Mouse (Mus musculus) gonadal fat pad, adult 2 months (tissue): ENCODE measurements around the gene Hs3st6. TPM values are rescaled to one million over a fixed set of nuclear protein-coding genes. Genes with fewer than 3 reads are reported as not detected.

Experiments
- DNase-seq: peaks from one replicate; pipeline ENCODE4 v3.0.0-alpha.2; 2012; ENCODE audit warnings: low read depth
- polyA plus RNA-seq: library from polyadenylated mRNA; depleted of rRNA; stranded (reverse); fragments of >200 nt; gene quantifications from 2 replicates; pipeline ENCODE4 v1.2.3, GENCODE M21; 2012

Hs3st6 gene
- polyA plus RNA-seq, 1 experiment = 26.1 TPM

DNA sequence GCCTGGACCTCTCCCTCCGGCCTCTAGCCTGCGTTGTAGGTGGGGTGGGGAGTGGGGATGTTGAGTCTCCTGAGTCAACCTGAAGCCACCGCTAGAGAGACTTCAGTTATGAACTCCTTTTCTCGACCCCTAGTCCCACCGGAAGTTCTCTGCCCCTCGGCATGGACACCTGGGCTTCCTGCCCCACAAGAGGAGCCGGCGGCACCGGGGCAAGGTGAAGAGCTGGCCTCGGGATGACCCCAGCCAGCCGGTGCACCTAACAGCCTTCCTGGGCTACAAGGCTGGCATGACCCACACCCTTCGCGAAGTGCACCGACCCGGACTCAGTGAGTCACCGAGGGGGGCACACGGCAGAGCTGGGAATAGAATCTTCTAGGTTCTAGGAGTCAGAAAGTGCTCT is 24.6 kb upstream of the Hs3st6 start:
- DNase-seq = no peak

DNA sequence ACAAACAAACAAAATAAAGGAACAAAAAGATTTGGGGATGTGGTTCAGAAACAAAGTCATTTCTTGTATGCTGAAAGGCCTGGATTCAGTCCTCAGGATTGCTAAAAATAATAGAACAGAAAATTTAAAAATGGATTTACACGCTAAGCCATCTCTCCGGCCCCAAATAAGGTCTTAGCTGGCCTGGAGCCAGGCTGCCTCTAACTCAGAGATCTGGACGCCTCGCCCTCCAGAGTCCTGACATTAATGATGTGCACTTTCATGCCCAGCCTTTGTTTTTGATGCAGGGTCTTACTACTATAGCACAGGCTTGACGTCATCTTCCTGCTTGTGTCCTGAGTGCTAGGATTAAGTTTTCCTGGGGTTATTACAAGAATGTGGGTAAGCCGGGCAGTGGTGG is 23.7 kb upstream of the Hs3st6 start:
- no peak for DNase-seq

DNA sequence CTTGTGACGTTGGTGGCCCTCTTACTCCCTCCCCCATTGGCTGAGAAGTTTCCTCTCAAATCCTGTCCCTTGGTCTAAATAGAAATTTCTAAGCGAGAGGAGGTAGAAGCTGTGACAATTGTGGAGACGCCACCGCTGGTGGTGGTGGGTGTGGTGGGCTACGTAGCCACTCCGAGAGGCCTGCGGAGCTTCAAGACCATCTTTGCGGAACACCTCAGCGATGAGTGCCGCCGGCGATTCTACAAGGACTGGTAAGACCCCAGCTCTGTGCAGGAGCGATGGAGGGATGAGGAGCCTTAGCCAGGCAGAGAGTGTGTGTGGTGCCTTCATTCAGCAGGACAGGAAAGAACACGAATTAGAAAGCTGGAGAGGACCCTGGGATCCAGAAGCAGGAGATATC is 22.0 kb upstream of the Hs3st6 start:
- no peak for DNase-seq

DNA sequence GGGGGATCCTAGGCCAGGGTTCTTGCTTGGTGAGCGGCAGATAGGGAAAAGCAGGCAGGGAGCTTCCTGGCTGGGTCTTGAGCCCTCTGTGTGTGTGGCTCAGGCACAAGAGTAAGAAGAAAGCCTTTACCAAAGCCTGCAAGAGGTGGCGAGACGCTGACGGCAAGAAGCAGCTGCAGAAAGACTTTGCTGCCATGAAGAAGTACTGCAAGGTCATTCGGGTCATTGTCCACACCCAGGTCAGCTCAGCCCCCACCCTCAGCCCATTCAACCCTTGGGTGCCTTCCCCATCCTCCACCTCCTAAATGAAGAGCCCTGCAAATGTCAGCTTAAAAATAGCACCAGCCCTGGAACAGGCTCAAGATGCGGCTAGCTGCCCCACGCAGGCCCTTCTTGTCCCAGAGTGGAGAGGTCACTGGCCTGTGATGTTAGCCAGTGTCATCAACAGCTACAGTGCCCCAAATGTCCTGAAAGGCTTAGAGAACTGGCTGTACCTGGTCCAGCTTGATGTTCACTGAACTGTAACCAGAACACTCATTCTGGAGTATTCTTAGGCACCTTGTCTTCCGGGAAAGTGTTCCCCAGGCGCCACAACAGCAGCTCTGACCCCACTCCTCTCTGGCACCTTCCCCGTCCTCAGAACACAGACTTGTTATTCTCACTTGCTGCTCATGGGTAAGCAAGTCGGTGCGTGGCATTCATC is 20.4 kb upstream of the Hs3st6 start:
- no peak for DNase-seq

DNA sequence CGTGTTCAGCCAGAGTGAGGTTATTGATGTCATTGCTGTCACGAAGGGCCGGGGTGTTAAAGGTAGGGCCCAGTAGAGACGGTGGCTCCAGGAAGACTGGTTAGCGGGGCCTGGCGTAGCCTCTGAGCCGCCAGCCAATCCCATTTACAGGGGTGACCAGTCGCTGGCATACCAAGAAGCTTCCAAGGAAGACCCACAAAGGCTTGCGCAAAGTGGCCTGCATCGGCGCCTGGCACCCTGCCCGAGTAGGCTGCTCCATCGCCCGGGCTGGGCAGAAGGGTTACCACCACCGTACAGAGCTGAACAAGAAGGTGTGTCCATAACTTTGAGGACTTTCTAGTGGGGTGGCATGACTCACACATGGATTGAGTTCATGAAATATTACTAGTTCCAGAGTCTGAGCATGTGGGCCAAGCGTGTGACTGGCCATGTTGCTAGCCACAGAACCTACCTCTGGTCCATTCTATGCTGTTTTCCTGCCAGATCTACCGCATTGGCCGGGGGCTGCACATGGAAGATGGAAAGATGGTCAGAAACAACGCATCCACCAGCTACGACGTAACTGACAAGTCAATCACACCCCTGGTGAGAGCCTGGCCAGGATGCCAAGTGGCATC is 19.2 kb upstream of the Hs3st6 start:
- DNase-seq = no peak

DNA sequence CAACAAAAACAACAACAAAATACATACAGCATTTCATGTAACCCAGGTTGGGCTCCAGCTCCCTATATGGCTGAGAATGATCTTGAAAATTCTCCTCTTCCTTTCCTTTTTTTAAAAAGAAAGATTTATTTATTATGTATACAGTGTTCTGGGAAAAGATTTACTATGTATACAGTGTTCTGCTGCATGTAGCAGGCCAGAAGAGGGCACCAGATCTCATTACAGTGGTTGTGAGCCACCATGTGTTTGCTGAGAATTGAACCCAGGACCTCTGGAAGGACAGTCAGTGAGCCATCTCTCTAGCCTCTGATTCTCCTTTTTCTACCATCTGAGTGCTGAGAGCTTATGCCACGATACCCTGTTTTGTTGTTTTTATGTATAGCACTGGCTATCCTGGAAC is 18.3 kb upstream of the Hs3st6 start:
- DNase-seq = no peak

DNA sequence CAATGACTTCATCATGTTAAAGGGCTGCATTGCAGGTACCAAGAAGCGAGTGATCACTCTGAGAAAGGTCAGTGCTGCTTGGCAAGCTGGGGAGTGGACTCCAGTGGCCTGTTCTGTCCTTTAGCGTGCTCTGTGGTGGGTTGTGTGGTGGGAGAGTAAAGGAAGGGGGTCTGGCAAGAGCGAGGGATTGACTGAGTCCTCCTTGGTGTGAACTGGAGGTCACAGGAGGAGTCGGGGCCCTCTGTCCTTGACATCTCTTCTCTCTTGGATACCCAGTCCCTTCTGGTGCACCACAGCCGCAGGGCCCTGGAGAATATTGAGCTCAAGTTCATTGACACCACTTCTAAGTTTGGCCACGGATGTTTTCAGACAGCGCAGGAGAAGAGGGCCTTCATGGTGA is 17.3 kb upstream of the Hs3st6 start:
- no peak for DNase-seq

DNA sequence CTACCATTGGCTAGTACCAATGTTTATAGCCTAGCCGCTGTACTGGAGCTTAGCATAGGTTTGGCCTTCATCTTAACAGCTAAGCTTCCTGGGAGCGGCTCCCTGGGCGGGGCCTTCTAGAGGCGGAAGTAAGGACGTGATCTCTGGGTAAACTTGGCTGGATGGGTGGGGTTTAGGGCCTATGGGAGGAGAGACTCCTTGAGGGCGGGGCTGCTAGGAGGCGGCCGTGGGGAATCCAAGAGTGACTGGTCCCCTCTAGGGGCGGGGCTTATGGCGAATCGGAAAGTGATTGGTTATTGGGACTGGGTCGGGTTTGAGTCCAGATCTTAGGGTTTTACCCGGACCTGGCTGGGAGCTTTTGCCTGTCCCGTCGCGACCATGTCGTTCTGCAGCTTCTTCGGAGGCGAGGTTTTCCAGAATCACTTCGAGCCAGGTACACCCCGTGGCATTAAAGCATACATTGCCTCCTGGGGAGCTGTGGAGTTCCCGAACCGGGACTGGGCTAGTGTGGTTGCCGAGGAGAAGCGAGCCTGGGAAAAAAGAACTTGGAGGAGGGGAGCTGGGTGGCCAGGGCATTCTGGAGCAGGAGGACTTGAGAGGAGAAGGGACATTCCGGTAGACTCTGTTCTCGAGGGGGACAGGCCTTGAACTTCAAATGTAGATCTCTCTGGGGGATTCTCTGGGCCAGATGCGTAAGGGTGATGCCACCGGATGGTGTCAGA is 16.3 kb upstream of the Hs3st6 start, which contains the start of gene Msrb1:
Msrb1 (plus strand) TSS at position 313 of the 722 bp plus-strand sequence.
- DNase-seq = peak; percentile 89

DNA sequence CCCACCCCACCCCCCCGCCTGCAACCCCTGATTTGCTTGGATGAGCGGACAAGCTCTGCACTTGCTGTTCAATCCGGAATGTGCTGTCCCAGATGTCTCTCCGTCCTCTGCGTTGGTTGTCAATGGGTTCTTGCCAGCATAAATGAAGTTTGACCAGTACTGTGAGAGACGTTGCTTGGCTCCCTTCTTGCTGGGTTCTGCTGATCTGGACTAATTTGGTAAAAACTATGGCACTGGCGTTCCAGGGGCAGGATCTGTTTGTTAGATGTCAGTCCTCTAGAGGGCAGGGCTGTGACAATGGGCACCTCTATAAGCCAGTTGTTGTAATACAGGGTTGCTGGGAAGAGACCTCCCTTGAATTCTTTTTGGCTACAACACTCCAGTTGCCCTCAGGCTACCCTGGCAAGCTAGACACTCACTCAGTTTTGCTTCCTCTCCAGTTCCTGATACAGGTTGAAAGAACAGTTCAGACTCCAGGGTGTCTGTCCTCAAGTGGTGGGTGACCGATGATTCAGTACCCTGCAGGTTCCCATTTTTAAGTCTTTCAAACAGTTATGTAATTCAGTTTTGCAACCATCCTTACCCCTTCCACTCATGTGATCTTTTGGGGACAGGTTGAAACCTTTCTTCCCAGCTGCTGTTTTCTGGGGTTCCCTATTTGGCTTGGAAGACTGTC is 15.5 kb upstream of the Hs3st6 start:
- no peak for DNase-seq

DNA sequence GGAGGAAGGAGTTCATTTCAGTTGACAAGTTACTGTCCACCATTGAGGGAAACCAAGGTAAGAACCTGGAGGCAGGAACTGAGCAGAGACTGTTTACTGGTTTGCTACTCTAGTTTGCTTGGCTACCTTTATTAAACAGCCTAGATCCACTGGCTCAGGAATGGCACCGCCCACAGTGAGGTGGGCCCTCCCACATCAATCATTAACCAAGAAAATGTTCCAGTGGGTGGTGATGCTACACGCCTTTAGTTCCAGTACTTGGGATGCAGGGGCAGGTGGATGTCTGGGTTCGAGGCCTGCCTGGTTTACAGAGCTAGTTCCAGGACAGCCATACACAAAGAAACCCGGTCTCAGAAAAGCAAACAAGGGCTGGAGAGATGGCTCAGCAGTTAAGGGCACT is 14.6 kb upstream of the Hs3st6 start:
- no peak for DNase-seq

DNA sequence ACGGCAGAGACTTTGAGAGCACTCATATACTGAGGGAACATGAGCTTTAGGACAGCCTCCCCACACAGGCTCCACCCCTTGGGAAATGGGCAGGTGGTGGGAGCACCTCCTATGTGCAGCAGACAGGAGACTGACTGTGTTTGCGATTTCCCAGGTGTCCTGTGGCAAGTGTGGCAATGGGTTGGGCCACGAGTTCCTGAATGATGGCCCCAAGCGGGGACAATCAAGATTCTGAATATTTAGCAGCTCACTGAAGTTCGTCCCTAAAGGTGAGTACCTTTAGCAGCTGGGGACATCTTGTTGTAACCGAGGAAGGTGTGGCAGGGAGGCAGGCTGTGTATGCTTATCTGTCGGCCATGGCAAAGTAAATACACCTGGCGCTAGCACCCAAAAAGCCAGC is 12.9 kb upstream of the Hs3st6 start:
- no peak for DNase-seq

DNA sequence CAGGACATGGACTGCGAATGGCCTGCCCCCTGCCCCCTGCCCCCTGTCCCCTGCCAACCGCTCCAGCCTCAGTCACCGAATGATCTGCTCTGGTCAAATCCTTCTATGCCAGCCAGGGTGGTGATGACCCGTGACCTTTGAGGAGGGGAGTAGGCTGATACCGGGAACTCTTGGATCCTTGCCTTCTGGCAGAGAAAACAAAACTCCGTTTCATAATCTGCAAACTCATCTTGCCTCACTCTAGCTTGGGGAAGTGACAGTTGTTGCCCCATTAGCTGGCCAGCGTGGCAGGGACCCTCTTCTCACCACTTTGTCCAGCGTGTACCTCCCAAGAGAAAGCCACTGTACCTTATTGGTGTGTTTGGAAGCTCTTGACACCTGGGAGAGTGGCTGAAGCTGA is 10.5 kb upstream of the Hs3st6 start:
- DNase-seq = no peak

DNA sequence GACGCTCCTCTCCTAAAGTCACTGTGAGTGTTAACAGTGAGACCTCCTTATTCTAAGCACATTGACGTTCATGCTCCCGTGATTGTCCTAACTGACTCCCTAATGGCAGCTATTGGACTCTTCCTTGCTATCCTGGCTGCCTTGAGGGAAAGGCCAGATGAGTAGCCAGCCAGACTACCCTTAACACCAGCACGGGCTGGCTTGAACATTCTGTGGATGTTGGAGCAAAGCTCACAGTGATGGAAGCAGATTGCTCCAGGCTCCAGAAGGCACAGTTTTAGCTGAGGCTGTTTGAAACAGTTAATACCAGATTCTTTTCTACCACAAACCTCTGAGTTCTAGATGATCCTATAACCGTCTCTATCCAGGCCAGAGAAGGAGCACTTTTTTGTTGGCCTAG is 8.9 kb upstream of the Hs3st6 start:
- no peak for DNase-seq

DNA sequence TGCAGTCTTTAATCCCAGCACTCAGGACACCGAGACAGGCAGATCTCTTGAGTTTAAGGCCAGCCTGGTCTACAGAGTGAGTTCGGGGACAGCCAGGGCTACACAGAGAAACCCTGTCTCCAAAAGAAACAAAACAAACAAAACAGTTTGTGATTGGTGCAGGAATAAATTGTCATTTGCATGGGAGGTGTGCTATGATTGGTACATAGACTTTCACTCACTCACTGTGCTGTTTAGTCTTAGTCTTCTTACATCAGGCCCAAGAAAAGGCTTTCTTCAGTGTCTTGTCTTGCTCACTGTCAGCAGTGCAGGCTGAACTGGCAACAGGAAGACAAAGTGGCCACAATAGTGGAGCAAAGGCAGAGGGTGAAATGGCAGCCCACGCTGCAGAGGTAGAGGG is 8.4 kb upstream of the Hs3st6 start:
- DNase-seq = no peak

DNA sequence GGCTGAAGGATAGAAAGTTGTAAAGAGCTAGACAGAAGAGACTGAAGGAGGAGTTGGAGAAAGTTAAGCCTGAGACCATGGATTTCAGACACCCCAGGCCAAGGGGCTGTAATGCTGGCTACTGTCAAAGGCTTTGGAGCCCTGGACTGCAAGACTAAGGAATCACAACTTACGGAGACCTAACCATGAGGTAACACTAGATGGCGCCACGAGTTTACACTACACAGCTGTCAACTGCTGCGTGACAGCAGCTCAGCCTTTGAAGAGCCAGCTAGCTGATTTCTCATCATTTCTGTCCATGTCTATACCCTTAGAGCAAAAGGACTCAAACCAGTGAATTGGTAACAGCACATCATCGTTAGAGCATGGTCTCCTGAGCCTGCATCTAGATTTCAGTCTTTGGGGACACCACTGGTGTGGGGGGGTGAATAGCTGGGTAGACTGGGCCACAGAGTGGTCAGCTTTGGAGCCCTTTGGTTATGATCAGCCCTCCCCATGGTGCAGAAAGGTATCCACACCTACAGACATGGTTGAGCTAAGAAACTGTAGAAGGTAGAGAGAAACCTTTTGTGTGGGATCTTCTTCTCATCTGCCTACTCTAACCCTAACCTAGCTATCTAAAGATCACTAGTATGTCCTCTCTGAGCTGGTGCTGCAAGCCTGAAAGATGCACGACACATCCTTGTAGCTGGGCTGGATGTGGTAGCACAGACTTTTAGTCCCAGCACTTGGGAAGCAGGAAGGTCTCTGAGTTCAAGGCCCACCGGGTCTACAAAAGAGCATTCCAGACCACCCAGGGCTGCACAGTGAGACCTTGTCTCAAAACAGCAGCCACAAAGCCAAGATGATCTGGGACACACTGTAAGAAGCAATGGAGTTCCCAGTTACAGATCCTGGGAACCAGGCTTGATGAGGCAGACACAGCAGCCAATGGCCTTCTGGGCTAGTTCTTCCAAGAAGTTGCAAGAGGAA is 7.0 kb upstream of the Hs3st6 start:
- DNase-seq = no peak

DNA sequence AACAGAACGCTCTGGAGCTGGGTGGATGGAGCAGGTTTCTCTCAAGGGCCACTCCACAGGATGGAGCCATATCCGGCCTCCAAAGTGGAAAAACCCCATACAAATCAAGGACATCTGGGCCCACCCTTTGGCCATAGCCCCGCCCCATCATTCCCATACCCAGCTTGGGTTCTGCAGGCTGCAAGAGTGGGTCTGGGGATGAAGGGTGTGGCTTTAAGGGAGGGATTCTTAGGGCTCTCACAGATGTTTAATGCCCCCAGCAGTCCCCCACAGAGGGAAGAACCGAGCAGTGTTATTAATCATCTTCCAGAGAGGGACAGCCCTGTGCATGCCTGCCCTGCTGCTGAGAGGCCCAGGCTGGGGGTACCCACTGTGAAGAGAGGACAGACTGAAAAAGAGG is 5.8 kb upstream of the Hs3st6 start:
- DNase-seq = no peak

DNA sequence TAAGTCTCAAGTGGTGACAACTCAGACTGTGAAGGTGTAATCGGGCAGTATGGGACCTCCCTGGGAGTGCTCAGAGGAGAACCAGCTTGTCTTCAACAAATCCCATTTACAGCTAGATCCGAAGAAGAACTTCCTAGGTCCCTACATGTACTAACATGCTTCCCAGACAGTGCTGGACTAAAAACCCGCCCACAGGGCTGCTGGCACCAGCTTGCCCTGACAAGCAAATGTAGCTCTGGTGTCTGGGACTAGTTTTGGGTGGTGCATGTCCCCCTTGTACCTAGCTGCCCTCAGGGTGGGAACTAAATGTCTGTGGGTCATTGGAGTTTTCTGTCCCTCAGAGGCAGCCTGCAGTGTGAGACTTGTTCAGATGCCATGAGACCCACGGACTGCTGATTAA is 1.3 kb upstream of the Hs3st6 start:
- no peak for DNase-seq

DNA sequence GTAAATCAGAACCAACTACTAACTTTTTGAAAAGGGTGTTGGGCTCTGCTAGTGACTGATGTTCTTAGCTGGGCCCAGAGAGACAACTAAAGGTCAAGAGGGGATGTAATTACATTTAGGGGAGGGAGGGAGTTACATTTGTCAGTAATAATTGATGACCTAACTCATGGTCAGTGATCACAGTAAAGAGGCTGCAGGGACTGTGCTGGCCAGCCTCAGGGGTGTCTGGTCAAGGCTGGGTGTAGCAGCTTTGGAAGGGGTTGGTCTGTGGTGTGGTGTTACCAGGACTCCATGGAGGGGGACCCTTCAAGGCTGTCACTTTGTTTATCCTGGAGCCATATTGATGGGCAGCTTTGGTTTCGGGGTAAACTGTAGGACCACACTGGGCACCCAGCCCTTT is 4.6 kb downstream of the Hs3st6 start:
- DNase-seq = no peak

DNA sequence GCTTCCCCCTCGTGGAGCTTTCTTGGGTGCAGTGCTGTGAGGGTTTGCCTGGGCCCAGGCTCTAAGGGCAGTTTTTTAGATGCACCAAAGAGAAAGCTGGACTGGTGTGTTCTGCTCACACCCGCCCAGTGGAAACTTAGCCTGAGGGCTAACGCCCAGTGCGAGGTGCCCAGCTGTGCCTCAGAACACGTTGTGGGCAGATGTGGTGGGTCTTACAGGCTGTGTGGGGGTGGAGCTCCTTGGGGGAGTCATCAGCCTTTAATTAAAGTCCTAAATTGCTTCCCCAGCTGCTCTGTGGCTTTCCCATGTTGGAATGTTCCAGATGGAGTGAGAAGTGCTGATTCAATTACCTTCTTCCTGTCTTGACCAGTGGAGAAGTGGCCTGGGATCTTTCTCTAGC is 8.3 kb downstream of the Hs3st6 start:
- DNase-seq = no peak

DNA sequence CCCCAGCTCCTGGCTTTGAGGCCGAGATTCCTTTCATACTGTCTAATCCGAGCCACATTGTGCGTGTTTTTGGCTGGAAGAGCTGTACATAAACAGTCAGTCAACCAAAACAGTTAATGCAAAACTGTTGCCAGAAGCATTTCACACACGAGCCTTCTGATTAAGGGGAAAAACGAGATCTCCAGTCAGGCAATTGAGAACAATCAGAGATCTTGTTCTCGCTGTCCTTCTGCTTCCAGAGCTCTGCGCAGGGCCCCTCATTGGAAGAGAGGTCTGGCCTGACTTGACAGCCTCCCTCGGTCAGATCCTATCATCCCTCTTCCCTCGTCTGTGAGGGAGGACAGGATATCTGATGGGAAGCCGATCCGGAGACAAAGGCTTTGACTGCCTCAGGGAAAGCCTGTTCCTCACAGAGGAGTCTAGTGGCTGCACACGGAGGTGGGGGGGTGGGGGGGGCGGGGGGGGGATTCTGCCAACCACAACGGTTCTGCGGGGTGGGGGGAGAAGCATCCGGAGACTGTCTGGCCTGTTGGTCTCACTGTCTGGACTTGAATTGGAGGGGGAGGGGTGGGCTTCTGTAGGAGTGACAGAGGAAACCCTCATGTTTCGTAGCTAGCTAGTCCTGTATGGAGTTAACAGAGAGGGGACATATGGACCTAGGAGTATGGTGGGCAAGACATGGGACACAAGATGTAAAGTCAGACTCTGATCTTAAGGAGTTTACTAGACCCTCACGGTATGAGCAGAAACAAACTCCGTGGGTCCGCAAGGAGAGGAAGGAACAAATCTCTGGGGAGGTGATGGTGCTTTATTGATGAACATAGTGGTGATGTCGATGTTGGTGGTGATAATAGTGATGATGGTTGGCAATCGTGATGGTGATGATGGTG is 12.5 kb downstream of the Hs3st6 start:
- DNase-seq = no peak
